Comparison of ENCODE assay signal across 33 mouse cellular contexts in genomic region chr1:194632029-194632428, GRCm38 (mm10).
"Had no signal": no experiment of that assay in that cellular context is flagged by ENCODE, and none has a peak within 500 bp of the region (broad histone marks: within the 10 kb centered on the region; RNA-seq: fewer than 3 reads in every experiment).

No protein-coding gene starts in this region.

- DNase-seq: heart, postnatal 10 days; heart, postnatal 14 days; heart, postnatal 36 days; heart, postnatal 4 days; kidney, adult 11 months; kidney, adult 18-20 months; kidney, adult 8-10 months; kidney, adult 9 months; kidney, postnatal 10 days; kidney, postnatal 14 days; kidney, postnatal 25 days; kidney, postnatal 36 days; kidney, postnatal 4 days; layer of hippocampus, adult 9-11 months; layer of hippocampus, postnatal 36 days had no signal

- H3K27ac ChIP-seq: heart, embryonic 10.5 days; heart, embryonic 13.5 days; heart, embryonic 15.5 days; hindbrain, embryonic 12.5 days; hindbrain, embryonic 13.5 days; hindbrain, embryonic 14.5 days; hindbrain, embryonic 15.5 days; intestine, embryonic 15.5 days; kidney, embryonic 15.5 days; kidney, postnatal 0 days; layer of hippocampus, adult 2 months; left cerebral cortex, adult 2 months had no signal

- H3K4me3 ChIP-seq: heart, embryonic 10.5 days; heart, embryonic 12.5 days; heart, embryonic 13.5 days; heart, embryonic 15.5 days; hindbrain, embryonic 12.5 days; hindbrain, embryonic 13.5 days; hindbrain, embryonic 15.5 days; intestine, embryonic 15.5 days; kidney, embryonic 15.5 days; layer of hippocampus, adult 2 months; left cerebral cortex, adult 2 months had no signal

- H3K36me3 ChIP-seq: heart, embryonic 10.5 days; heart, embryonic 12.5 days; heart, embryonic 13.5 days; heart, embryonic 15.5 days; hindbrain, embryonic 15.5 days; intestine, embryonic 15.5 days; kidney, embryonic 15.5 days had no signal

- H3K27me3 ChIP-seq: heart, embryonic 12.5 days; heart, embryonic 13.5 days; heart, embryonic 15.5 days; hindbrain, embryonic 12.5 days; hindbrain, embryonic 13.5 days; hindbrain, embryonic 15.5 days; intestine, embryonic 15.5 days; kidney, embryonic 15.5 days had no signal

- H3K4me2 ChIP-seq: heart, embryonic 11.5 days; heart, embryonic 12.5 days; heart, embryonic 13.5 days; heart, embryonic 15.5 days; hindbrain, embryonic 12.5 days; hindbrain, embryonic 13.5 days; hindbrain, embryonic 14.5 days; hindbrain, embryonic 15.5 days; intestine, embryonic 15.5 days; kidney, embryonic 15.5 days had no signal

- H3K9me3 ChIP-seq: heart, embryonic 10.5 days; heart, embryonic 12.5 days; heart, embryonic 13.5 days; heart, embryonic 15.5 days; hindbrain, embryonic 12.5 days; hindbrain, embryonic 13.5 days; hindbrain, embryonic 15.5 days; intestine, embryonic 15.5 days; kidney, embryonic 15.5 days had no signal

- ATAC-seq: hindbrain, embryonic 16.5 days; inflammation-experienced regulatory T-cells, adult 6 months; intestine, embryonic 15.5 days; intestine, embryonic 16.5 days; intestine, postnatal 0 days had no signal

- H3K9ac ChIP-seq: heart, embryonic 12.5 days; heart, embryonic 13.5 days; heart, embryonic 15.5 days; hindbrain, embryonic 12.5 days; hindbrain, embryonic 13.5 days; hindbrain, embryonic 14.5 days; hindbrain, embryonic 15.5 days; intestine, embryonic 15.5 days; kidney, embryonic 15.5 days had no signal
